Mouse (Mus musculus): ENCODE measurements around the gene Ociad2.
"Not testable (repeated sequence)": the region's sequence is repeated elsewhere in the genome, so short reads cannot be mapped to it uniquely, and the experiment has no call there.

Ociad2 gene

DNA sequence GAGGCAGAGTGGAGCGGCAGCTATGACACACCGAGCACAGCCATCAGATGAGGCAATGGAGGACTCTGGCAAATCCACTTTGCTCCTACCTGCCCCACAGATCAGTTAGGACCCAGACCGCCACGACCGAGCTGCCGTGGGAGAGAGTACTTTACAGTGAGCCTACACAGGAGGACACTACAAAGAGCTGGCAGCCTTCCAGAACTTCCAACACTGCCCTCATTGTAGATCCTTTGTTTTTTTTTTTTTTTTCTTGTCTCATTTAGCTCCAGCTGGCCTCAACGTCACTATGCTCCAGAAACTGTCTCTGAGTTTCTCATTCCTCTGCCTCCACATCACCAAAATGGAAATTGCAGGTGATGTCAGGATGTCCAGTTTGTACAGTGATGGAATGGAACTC, 12.7 kb upstream of the Ociad2 start:
- DNase-seq (ENCODE audit: low read depth, low spot score), result no peak

DNA sequence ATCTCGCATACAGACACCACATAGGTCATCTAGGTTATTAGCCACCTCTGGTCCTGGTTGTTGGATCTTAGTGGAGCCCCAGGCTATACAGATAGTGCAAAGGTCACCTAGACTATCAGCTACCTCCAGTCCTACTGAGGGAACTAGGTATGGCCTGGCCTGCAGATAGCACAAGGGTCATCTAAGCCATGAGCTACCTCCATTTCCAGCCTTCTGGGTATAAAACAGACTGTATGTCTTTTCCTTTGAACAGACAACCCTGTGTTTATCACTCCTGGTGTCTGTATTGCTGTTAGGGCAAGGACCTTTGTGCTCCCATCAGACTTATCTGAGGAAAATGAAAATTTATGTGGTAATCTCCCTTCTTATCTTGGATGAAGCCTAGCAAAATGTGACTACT, 11.0 kb upstream of the Ociad2 start:
- no peak for DNase-seq (ENCODE audit: low read depth, low spot score)

DNA sequence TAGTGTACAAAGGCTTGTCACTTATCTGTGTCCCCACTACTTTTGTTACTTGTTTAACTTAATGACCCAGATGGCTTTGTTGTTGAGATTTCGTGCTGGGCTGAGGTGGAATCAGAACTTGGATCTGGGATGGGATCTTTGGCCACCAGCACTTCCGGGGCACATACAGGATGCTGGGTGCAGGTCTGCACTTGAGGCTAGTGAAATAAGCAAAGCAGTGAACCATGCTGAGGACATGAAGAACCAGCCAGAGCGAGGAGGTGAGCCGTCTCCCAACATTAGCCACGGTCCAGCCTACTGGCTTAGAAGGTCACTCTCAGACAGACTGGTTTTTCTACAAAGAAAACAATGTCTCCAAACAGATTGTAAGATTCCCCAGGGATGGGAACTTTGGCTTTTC, 8.7 kb upstream of the Ociad2 start:
- DNase-seq (ENCODE audit: low read depth, low spot score), result no peak

DNA sequence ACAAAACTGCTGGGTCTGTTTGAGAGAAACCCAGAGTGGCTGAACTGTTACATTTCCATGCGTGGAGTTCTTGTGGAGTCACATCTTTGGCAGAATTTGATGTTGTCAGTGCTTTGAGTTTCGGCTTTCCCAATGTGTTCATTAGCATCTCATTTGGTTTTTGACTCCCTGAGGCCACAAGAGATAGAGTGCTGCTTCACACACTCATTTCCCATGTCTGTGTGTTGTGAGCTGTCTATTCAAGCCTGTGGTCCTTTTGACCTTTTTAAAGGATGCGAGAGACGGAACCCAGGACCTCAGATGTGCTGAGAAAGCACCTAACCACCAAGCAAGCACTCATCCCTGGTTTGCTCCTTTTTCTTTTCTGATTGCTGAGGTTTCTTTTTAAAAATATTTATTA, 4.4 kb upstream of the Ociad2 start:
- DNase-seq (ENCODE audit: low read depth, low spot score), result no peak

DNA sequence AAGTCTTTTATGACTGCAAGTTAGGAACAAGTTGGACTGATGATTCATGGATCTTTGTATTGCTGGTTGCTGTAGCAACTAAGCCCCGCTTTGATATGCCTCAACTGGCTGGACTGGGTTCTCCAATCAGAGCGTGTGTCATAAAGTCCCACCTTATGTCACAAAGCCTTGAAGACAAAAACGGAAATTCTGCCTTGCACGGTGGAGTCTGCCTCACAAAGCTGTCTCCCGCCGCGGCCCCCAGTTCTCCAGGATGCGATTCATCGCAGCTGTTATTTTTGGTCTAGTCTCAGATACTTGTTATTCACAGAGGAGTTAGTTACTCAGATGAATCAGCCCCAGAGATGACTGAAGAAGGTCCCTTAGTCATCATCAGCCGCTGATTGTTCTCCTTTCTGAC, 3.5 kb upstream of the Ociad2 start:
- DNase-seq (ENCODE audit: low read depth, low spot score), result no peak

DNA sequence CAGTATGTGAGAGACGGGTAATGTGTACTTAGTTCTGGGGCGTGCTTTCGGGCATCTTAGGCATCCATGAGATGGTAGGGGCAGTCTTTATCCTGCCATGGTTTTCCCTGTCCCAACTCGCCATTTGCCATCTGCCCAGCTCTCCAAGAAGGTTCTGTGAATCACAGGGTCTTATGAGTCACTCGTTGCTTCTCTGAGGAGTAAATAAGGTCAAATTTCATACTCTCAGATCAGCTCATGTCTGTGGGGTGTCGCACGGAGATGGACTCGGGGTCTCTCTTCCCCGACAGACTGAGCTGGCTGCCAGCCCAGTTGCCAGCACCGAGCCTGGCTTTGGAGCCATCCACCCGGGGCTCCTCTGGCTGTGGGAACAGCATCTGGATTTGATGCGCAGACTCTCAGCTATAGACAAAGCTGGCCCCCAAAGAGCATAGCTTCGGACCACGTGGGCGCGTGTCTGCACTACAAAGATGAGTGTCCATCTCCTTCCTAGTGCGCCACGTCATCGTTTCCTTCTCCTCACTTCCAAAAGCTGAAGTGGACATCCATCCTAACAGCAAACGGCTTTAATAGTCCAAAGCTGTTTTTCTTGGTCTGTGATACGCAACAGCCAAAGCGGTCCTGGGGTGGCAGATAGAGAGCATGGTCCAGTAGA, 2.0 kb upstream of the Ociad2 start:
- no peak for DNase-seq (ENCODE audit: low read depth, low spot score)

DNA sequence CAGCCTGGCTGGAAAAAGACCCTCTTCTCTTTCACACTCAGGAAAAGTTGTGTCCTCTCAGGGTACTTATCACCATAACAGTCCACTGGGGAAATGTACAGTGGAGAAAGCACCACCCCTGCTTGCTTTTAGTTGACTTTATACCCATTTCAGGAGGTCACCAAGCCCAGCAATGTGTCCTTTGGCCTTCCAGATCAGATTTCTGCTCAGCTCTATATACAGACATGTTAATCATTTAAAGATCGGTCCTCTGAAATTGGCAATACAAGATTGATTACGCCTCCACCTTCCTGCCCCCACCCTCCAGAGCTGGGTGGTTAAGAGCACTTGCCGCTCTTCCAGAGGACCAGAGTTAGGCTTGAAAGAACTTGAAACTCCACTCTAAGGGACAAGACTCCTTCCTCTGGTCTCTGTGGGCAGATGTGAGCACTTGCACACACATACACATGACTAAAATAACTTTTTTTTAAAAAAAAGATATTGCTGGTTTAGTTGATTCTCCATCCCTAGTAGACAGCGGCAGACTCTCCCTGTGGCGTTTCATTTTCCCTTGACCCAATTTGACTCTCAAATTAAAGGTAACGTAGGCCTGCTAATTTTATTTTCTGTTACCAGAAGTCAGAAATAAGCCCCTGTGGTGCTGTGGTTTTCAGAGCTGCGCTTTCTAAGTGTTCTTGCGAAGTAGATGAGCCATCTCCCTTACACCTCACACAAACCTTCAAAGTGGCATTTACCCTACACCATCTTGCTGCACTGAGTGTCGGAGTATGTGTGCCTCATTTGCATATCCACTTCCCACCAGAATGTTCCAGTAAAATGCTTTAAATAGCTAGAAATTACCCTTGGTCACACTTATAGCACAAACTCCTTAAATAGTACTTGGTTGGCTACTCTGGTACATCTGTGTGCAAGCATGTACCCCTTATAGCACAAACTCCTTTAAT, 777 bp downstream of the Ociad2 start:
- DNase-seq (ENCODE audit: low read depth, low spot score), result no peak

DNA sequence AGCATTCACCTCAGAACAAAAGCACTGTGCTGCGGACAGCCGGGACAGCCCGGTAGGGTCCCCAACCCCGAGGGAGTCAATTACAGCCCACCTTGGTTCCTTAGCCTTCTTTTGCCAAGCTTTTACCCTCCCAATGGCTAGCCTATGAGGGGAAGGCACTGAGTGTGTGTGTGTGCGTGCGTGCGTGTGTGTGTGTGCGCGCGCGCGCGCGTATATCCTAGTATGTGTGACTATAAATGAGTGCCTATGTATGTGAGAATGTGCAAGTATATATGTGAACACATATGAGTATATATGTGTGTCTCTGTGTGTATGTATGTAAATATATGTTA, 2.0 kb downstream of the Ociad2 start:
- no peak for DNase-seq (ENCODE audit: low read depth, low spot score)

DNA sequence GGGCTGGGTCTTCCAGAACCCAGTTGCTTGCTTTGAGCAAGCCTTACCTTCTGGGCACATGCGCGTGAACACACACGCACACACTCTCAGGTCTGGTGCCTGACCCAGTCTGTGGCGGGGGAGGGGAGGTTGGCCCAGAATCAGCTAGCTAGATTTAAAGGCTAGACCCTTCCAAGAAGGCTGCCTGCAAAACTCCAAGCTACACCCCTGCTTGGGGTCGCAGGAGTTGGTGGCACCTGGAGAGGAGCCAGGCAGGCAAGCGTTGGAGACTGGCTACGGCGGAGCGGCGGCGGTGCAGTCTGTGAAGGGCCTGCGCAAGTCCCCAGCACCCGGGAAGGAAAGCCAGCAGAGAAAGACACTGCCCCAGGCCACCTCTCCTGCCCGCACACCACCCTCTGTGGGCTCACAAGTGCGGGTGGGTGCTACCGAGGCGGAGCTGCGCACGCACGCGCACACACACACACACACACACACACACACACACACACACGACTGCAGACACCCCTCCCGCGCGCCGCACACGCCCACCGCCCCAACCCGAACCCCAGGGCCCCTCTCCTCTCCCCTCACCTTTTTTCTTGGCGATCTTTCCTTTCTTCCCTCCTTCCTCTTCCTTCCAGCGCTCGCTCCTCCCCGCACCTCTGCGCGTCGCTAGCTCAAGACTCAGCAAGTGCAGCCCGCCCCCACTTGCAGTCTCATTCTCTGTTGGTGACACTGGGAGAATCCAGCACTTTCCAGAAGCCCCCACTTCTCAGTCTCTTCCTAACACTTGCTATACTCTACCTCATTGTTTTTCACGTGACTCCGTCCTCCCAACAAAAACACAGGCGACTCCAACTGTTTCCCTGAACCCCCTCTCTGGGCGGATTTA, 2.6 kb downstream of the Ociad2 start:
- no peak for DNase-seq (ENCODE audit: low read depth, low spot score)

DNA sequence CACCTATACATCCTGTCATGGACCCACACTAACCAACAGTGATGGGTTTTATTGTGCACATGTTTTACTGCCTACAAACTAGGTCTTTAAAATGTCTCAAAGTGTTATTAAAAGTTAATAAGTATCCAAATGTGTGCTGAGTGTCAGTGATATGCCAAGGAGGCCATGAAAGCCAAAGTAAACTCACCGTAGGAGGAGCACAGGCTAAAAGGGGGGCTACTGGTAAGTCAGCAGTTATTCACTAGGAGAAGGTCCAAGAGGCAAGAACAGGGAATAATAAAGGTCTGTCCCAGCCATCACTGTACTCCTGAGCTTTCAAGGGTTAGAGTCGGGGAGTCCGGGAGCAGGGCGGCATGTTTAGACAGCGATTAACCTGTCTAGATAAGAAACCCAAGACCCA, 4.4 kb downstream of the Ociad2 start:
- no peak for DNase-seq (ENCODE audit: low read depth, low spot score)

DNA sequence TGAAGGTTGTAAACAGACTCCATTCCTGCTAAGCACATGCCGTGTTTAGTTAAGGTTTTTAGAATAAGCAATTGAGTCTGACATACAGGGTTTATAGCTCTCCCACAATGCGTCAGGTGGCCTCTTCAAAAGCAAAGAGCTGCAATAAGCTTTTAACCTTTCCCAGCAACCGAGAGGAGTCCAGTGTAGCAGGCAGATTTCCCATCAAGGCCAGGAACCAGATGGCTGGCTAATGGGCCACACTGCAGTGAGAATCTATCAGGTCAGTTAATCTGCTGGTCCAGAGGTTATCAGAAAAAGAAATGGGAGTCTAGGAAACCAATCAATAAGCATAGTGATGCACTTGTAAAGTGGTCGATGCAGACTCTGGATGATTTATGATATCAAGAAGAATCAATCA, 9.8 kb downstream of the Ociad2 start:
- no peak for DNase-seq (ENCODE audit: low read depth, low spot score)

DNA sequence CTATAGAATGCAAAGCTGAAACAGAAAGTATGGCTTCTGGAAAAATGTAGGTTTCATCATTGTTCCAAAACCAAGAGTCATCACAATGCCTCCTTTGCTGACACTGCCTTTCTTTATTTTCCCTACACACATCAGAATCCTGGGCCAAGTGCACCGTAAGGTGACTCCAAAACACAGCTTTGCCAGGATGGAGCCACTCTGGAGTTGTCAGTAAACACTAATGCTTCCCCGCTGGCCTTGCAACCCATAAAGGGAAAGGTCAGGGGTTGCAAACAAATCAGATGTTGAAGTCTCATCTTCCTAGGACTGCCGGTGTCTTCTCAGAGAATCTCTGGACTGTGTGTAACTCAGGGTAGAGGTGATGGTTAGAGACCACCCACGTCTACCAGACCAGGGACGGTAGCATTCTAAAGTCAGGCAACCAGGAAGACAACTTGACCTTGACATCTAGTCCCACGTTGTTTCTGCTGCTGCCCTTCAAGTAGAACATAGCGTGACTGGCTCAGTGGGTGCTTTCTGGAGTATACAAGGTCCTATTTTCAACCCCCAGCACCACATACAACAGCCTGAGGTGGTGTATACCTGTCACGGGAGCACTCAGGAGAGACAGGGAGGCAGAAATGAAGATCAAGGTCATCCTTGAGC, 16.2 kb downstream of the Ociad2 start:
- no peak for DNase-seq (ENCODE audit: low read depth, low spot score)

DNA sequence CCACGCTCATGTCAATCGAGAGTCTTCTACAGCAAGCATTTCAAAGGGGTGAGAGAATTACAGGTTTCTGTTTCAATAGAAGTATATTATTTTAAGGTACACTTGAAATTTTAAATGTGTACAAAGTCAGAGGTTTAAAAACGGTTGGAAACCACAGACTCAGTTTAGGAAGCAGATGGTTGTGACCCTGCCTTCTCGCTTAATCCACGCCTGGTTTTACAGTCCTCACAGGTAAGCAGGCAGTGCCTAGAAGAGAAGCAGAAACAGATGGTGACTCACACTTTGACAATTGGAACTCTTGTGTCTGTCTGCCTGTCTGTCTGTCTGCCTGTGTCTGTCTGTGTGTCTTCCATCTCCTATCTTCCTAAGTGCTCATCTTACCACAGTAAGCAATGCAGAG, 17.2 kb downstream of the Ociad2 start:
- no peak for DNase-seq (ENCODE audit: low read depth, low spot score)

DNA sequence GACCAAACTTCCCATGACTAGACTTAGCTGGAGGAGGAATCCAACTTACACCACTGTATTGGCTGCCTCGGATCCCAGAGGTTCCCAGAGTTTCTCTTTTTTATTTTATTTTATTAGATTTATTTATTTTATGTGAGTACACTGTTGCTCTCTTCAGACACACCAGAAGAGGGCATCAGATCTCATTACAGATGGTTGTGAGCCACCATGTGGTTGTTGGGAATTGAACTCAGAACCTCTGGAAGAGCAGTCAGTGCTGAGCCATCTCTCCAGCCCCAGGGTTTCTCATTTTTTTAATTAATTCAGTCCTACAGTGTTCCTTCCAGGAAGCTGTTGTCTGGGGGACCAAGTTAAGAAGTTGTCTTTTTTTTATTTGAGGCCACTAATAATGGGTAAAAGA, 18.1 kb downstream of the Ociad2 start:
- not testable (repeated sequence) for DNase-seq (ENCODE audit: low read depth, low spot score)

DNA sequence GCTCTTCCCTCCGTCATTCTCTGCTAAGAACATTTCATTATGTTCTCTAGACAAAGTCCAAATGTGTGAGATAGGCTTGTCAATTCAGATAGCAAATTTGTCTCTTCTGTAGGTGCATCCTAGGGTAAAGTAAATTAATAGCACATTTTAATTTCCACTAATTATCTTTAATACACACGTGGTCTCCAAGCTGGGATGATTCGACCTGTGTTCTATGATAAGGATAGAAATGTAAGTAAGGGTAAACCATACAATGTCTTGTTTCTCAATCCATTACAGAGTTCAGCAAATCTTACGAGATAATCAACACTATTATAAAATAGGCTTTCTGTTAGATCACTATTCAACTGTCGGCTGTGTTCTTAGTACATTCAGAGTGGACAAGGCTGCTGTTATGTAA, 21.5 kb downstream of the Ociad2 start:
- DNase-seq (ENCODE audit: low read depth, low spot score), result no peak

DNA sequence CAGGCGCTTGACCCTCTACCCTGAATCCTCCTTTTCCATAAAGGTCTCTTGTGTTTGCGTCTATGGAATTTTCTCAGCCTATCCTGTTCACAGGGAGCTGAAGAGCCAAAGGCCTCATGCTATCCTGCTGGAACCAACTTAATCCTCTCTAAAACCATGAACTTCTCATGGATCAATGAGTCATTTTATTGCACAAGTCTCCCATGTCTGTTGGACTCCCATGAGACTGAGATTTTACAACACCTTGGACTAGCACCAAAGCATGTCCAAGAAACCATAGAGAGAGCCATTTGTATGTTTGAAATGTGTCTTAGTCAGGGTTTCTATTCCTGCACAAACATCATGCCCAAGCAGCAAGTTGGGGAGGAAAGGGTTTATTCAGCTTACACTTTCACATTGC, 26.2 kb downstream of the Ociad2 start:
- no peak for DNase-seq (ENCODE audit: low read depth, low spot score)

DNA sequence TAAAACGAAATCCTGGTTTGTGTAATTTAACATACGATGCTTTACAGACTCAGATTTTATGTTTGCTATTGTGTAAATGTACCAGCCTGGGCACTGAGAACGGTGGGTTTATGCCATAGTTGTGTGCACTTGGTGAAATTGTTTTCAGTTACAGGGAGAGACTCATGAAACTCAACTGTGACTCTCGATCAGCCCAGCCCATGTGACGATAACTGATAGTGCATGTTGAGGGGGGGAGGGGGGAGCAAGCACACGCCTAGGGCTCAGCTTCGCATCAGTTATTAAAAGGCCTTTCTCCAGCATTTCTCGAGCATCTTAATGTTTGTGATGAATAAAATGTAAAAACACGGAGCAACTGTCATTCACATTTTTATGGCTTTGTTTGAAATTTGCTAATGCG, 27.2 kb downstream of the Ociad2 start:
- DNase-seq (ENCODE audit: low read depth, low spot score), result no peak

DNA sequence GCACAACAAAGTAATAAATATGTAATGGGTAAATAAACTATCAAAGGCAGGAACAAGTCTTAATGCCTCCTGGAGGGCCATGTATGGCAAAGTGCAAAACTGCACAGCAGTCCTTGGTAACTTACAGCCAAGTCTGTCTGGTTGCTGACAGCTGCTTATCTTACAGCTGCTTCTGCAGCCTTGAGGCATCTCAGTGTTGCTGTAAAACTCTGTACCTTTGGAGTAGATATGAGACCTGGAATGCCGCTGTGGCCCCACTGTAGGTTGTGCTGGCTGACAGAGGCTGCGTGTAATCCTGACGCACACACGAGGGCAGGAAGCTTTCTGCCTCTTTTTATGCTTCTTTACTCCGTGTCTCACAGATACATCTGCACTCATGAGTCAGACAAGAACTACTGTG, 29.4 kb downstream of the Ociad2 start:
- no peak for DNase-seq (ENCODE audit: low read depth, low spot score)

DNA sequence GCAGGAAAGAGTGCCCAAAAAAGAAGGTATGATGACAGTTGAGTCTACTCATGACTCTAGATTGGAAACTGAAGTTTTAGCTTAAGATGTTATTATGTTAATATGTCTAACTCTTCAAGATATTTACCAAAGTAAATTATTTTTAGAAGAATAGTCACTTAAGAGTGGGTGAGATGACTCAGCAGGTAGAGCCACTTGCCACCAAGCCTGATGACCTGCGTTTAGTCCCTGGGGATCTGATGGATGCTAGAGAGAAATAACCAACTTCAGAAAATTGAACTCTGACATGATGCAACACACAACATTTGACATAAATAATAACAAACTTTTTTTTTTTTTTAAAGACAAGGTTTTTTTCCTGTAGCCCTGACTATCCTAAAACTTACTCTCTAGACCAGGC, 30.4 kb downstream of the Ociad2 start:
- DNase-seq (ENCODE audit: low read depth, low spot score), result no peak

DNA sequence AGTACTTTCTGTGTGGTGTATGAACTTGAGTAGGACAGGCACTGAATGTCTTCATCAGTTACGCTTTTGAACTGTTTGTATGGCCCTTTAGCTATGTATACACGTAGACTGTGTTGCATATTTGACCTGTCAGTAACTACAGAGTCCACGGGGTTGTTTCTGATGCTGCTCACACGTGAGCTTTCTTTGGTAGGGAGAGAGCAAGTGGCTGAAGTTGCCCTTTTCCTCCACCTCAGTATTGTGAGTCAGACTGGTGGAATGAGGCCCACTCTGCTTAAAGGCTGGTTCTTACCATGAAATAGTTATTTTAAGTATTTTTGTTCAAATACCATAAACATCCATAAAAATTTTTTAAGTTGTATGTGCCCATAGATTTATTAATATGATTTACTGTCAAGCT, 31.3 kb downstream of the Ociad2 start:
- no peak for DNase-seq (ENCODE audit: low read depth, low spot score)

DNA sequence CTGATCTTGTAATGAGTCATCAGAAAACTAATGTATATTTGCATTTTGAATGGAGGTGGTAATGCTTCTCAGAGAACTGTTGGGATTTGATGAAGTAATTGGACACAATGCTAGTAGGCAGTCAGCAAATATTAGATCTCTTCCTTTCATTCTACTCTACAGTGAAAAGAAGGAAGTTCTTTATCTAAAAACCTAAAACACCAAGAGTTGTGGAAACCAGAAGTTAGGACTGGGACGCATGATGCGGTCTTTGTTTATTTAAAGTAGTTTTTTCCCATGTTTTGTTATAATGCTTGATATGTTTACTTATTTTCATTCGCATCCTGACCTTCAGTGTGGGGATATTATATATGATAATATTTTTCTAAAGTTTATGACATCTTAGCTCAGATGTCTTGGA, 33.5 kb downstream of the Ociad2 start:
- no peak for DNase-seq (ENCODE audit: low read depth, low spot score)

DNA sequence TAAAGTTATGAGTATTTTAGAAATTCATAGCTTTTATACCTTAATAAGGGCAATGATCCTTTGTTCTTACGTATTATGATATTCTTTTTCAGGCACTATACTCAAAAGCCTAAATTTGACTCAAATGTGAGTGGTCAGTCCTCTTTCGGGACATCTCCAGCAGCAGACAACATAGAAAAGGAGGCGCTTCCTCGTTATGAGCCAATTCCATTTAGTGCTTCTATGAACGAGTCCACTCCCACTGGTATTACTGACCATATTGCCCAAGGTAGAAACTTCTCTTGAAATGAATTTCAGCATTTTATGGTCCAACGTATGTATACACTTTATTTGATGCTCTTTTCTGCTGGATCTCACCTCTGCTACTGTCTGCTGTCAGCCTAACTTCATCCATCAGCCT, 34.3 kb downstream of the Ociad2 start:
- DNase-seq (ENCODE audit: low read depth, low spot score), result no peak

Data from A20 (cell line).